Mouse (Mus musculus): Measurements from ENCODE around the gene Mrps21. TPM values are rescaled to one million over a fixed set of nuclear protein-coding genes. Genes with fewer than 3 reads are reported as not detected.

The Mrps21 gene
- total and polyA plus RNA-seq, 2 experiments = 39.6 to 205 TPM

GRCm38 (mm10) chr3:95826275-95826674, 45.0 kb downstream of the Mrps21 start:
- 81% methylated on average over 2 of the region's 2 CpGs for WGBS
- Histone ChIP-seq H3K9ac (ENCODE audit: low read depth, low read length) (no peak overlapping the region), H3K79me2 (ENCODE audit: control insufficient read depth, insufficient read depth, low read length) (no peaks in the 10 kb centered on the region), H3K27ac (replicated peaks; ENCODE audit: insufficient read depth, low read depth, low read length) (no peak overlapping the region), H3K4me1 (ENCODE audit: control insufficient read depth, insufficient read depth, low read length) (no peaks in the 10 kb centered on the region), H3K4me3 (ENCODE audit: insufficient read depth, low read depth, low read length) (no peak overlapping the region), H3K36me3 (ENCODE audit: control insufficient read depth, insufficient read depth, low read length) (peaks cover 14% of the 10 kb centered on the region), H3K27me3 (ENCODE audit: control insufficient read depth, insufficient read depth, low read length) (no peaks in the 10 kb centered on the region)
- DNase-seq (ENCODE audit: extremely low read depth, low read depth, low spot score) = no peak
- TF ChIP-seq POLR2A (IDR thresholded peaks at IDR 0.05; ENCODE audit: extremely low read depth, insufficient read depth, low read length) = no peak
- TF ChIP-seq CTCF (IDR thresholded peaks at IDR 0.05; ENCODE audit: low read depth, low read length) = no peak

- Histone ChIP-seq H3K79me2 (ENCODE audit: control insufficient read depth, insufficient read depth, low read length) (peaks cover 6% of the 10 kb centered on the region; the same call in 1 of the 2 replicates), H3K36me3 (ENCODE audit: control insufficient read depth, insufficient read depth, low read length) (no peaks in the 10 kb centered on the region), H3K4me1 (ENCODE audit: control insufficient read depth, insufficient read depth, low read length) (peaks cover 1% of the 10 kb centered on the region), H3K4me3 (ENCODE audit: insufficient read depth, low read depth, low read length) (0 out of 2 replicates have a peak overlapping the region, but pooled peaks have one; percentile 15), H3K27me3 (ENCODE audit: control insufficient read depth, insufficient read depth, low read length) (no peaks in the 10 kb centered on the region), H3K9ac (ENCODE audit: low read depth, low read length) (peak overlapping the region; percentile 37; the same call in 1 of the 2 replicates), H3K27ac (replicated peaks; ENCODE audit: insufficient read depth, low read depth, low read length) (peak overlapping the region; percentile 92)
- 25% methylated on average over 10 of the region's 10 CpGs for WGBS
- TF ChIP-seq CTCF (IDR thresholded peaks at IDR 0.05; ENCODE audit: low read depth, low read length) = no peak
- no peak for TF ChIP-seq POLR2A (IDR thresholded peaks at IDR 0.05; ENCODE audit: extremely low read depth, insufficient read depth, low read length)
- DNase-seq (ENCODE audit: extremely low read depth, low read depth, low spot score) = peak; percentile 36
Observed at GRCm38 (mm10) chr3:95820046-95821010, 51.0 kb downstream of the Mrps21 start.

- H3K79me2 ChIP-seq (ENCODE audit: control insufficient read depth, insufficient read depth, low read length) = peaks cover 10% of the 10 kb centered on the region; the same call in 1 of the 2 replicates
- H3K4me1 ChIP-seq (ENCODE audit: control insufficient read depth, insufficient read depth, low read length) = peaks cover 1% of the 10 kb centered on the region
- WGBS = under 1% methylated on average over 49 of the region's 49 CpGs
- no peaks in the 10 kb centered on the region for H3K36me3 ChIP-seq (ENCODE audit: control insufficient read depth, insufficient read depth, low read length)
- TF ChIP-seq POLR2A (IDR thresholded peaks at IDR 0.05; ENCODE audit: extremely low read depth, insufficient read depth, low read length) (peak; percentile 79), CTCF (IDR thresholded peaks at IDR 0.05; ENCODE audit: low read depth, low read length) (no peak)
- H3K4me3 ChIP-seq (ENCODE audit: insufficient read depth, low read depth, low read length) = peak overlapping the region; percentile 66
- peak overlapping the region; percentile 79 for H3K9ac ChIP-seq (ENCODE audit: low read depth, low read length)
- H3K27me3 ChIP-seq (ENCODE audit: control insufficient read depth, insufficient read depth, low read length) = no peaks in the 10 kb centered on the region
- peak overlapping the region; percentile 92 for H3K27ac ChIP-seq (replicated peaks; ENCODE audit: insufficient read depth, low read depth, low read length)
- peak; percentile 94 for DNase-seq (ENCODE audit: extremely low read depth, low read depth, low spot score)
Observed at GRCm38 (mm10) chr3:95819351-95819985, 51.9 kb downstream of the Mrps21 start.

- peaks cover 15% of the 10 kb centered on the region; the same call in 1 of the 2 replicates for H3K79me2 ChIP-seq (ENCODE audit: control insufficient read depth, insufficient read depth, low read length)
- under 1% methylated on average over 60 of the region's 60 CpGs for WGBS
- H3K27ac ChIP-seq (replicated peaks; ENCODE audit: insufficient read depth, low read depth, low read length) = peak within 1 kb of the TSS; percentile 92
- DNase-seq (ENCODE audit: extremely low read depth, low read depth, low spot score) = peak; percentile 77
- peak within 1 kb of the TSS; percentile 93 for H3K9ac ChIP-seq (ENCODE audit: low read depth, low read length)
- peak within 1 kb of the TSS; percentile 72 for H3K4me3 ChIP-seq (ENCODE audit: insufficient read depth, low read depth, low read length)
- H3K36me3 ChIP-seq (ENCODE audit: control insufficient read depth, insufficient read depth, low read length) = no peaks in the 10 kb centered on the region
- TF ChIP-seq CTCF (IDR thresholded peaks at IDR 0.05; ENCODE audit: low read depth, low read length) (no peak), POLR2A (IDR thresholded peaks at IDR 0.05; ENCODE audit: extremely low read depth, insufficient read depth, low read length) (0 out of 2 replicates have a peak, but pooled peaks have one; percentile 15)
- H3K27me3 ChIP-seq (ENCODE audit: control insufficient read depth, insufficient read depth, low read length) = no peaks in the 10 kb centered on the region
- H3K4me1 ChIP-seq (ENCODE audit: control insufficient read depth, insufficient read depth, low read length) = peaks cover 1% of the 10 kb centered on the region
Observed at GRCm38 (mm10) chr3:95818571-95819288, 52.6 kb downstream of the Mrps21 start, which contains the start of gene Rprd2. Gene Rprd2 (minus strand): TSS chr3:95818863.

- peak; percentile 63 for DNase-seq (ENCODE audit: extremely low read depth, low read depth, low spot score)
Observed at GRCm38 (mm10) chr3:95818026-95818511, 53.2 kb downstream of the Mrps21 start.

More at GRCm38 (mm10) chr3:95818026-95818511, 53.2 kb downstream of the Mrps21 start:
- Histone ChIP-seq H3K4me3 (ENCODE audit: insufficient read depth, low read depth, low read length) (peak overlapping the region; percentile 72), H3K27me3 (ENCODE audit: control insufficient read depth, insufficient read depth, low read length) (no peaks in the 10 kb centered on the region), H3K36me3 (ENCODE audit: control insufficient read depth, insufficient read depth, low read length) (no peaks in the 10 kb centered on the region), H3K9ac (ENCODE audit: low read depth, low read length) (peak overlapping the region; percentile 93), H3K79me2 (ENCODE audit: control insufficient read depth, insufficient read depth, low read length) (peaks cover 17% of the 10 kb centered on the region; the same call in 1 of the 2 replicates), H3K4me1 (ENCODE audit: control insufficient read depth, insufficient read depth, low read length) (peaks cover 1% of the 10 kb centered on the region), H3K27ac (replicated peaks; ENCODE audit: insufficient read depth, low read depth, low read length) (peak overlapping the region; percentile 86)
- WGBS = 0% methylated on average over 21 of the region's 21 CpGs
- TF ChIP-seq POLR2A (IDR thresholded peaks at IDR 0.05; ENCODE audit: extremely low read depth, insufficient read depth, low read length) (no peak), CTCF (IDR thresholded peaks at IDR 0.05; ENCODE audit: low read depth, low read length) (no peak)

Data from liver, adult 2 months (tissue).